Mouse (Mus musculus): ENCODE measurements around the gene Myo1a. TPM values are rescaled to one million over a fixed set of nuclear protein-coding genes. Genes with fewer than 3 reads are reported as not detected.

Gene Myo1a
- polyA plus RNA-seq, 1 experiment from 2014 or later: 15.3 TPM

- no peaks in the 10 kb centered on the region for H3K27me3 ChIP-seq (replicated peaks)
- peaks cover 51% of the 10 kb centered on the region for H3K4me1 ChIP-seq
- H3K4me3 ChIP-seq (replicated peaks): peak within 1 kb of the TSS; percentile 65
- no peaks in the 10 kb centered on the region for H3K36me3 ChIP-seq
- H3K9ac ChIP-seq: peak within 1 kb of the TSS; percentile 69
- ATAC-seq (ENCODE audit: insufficient read depth, low FRiP score, low read depth): peak; percentile 59
- WGBS: under 1% methylated on average over 65 of the region's 73 CpGs
- peak within 1 kb of the TSS; percentile 94 for H3K27ac ChIP-seq
- H3K4me2 ChIP-seq: peak within 1 kb of the TSS; percentile 85
- no peaks in the 10 kb centered on the region for H3K9me3 ChIP-seq
Measured at GRCm38 (mm10) chr10:127666501-127667268, 38.3 kb upstream of the Myo1a start, which contains the start of gene Nemp1. TSS of gene Nemp1 (plus strand) at chr10:127666901.

DNA sequence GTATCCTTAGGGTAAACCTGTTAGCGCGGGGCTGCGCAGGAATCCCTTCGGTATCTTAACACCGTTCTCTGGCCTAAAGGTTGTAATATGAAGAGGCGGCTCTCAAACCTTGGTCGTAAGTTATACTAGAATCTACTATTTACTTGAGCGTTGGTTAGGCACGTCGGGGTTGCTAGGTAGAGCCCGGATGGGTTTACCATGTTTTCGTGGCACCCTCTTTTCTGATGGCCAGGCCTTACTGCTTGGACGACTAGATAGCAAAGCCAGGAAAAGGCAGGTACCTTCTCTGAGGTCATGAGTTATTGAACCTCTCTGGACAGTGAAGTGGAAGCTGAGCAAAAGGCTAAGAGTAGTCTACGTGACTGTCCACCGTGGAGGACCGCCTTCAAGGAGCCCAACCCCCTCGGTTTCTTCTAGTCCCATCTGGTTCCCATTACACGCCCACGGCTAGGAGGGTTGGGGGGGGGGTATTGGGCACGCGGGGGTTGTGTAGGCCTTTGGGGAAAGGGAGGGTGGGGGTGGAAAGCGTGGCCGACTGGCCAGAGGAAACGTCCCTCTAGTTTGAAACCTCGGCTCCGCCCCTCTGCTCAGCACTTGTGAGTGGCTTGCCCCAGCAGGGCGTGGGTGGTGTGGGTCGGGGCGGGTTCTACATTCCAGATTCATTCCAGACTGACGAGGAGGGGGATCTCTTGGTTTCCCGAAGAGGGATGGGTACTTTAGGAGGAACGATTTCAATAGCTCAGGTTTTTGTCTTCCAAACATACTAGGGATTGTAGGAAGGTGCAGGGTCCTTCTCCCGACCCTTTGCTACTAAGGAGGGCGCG lies 37.5 kb upstream of the Myo1a start:
- Histone ChIP-seq H3K36me3 (no peaks in the 10 kb centered on the region), H3K27me3 (replicated peaks) (no peaks in the 10 kb centered on the region), H3K4me2 (peak overlapping the region; percentile 85), H3K27ac (peak overlapping the region; percentile 94), H3K4me3 (replicated peaks) (peak overlapping the region; percentile 65), H3K9me3 (no peaks in the 10 kb centered on the region), H3K4me1 (peaks cover 44% of the 10 kb centered on the region), H3K9ac (peak overlapping the region; percentile 17; the same call in 1 of the 2 replicates)
- WGBS: 2% methylated on average over 34 of the region's 35 CpGs
- peak; percentile 72 for ATAC-seq (ENCODE audit: insufficient read depth, low FRiP score, low read depth)

DNA sequence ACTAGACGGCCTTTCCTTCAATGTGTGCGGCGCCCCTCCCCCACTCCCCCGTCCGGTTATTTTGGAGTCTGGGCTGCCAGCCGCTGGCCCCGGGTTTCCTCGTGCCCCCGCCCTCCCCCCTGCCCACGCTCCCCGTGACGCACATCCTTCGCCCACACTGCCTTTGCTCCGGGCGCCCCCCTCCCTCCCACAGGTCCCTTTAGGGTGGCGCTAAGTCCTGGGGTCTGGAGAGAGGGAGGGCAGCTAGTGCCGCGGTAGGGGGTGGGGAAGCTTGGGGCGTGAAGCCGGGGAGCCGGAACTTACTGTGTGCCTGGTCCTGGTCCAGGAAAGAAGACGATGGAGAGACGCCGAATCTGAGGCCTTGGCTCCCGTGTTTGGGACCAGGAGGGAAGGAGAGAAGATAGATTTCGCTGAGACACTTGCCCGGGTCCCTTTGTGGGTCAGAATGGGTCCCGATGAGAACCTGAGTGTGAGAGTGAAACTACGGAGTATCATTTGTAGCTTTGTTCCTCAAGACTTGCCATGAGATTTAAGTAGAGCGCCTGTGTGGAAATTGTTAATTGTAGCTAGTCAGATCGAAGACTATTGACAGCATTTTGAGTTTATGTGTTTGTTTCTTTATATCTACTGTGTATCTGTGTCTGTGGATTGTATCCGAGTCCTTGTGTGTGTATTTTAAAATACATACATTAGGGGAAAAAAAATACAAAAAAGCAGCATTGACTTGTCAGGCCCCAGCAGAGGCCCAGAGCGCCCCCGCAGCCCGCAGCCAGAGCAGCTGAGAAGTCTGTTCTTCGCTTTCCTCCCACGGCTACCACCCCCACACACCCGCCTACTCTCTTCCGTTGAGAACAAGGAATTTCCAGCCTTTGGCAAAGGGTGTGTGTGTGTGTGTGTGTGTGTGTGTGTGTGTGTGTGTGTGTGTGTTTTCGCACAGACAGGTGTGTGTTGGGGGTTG lies 36.6 kb upstream of the Myo1a start, which contains the start of gene Nab2:
Gene Nab2 (minus strand): TSS at position 476 of the 958 bp plus-strand sequence.
- Histone ChIP-seq H3K27ac (peak within 1 kb of the TSS; percentile 94), H3K27me3 (replicated peaks) (no peaks in the 10 kb centered on the region), H3K4me1 (peaks cover 35% of the 10 kb centered on the region), H3K9me3 (no peaks in the 10 kb centered on the region), H3K36me3 (no peaks in the 10 kb centered on the region), H3K4me3 (replicated peaks) (peak within 1 kb of the TSS; percentile 65), H3K9ac (peak within 1 kb of the TSS; percentile 17; the same call in 1 of the 2 replicates), H3K4me2 (peak within 1 kb of the TSS; percentile 85)
- peak; percentile 29 for ATAC-seq (ENCODE audit: insufficient read depth, low FRiP score, low read depth)
- WGBS: under 1% methylated on average over 39 of the region's 40 CpGs

- H3K9ac ChIP-seq: no peak overlapping the region
- H3K9me3 ChIP-seq: no peaks in the 10 kb centered on the region
- peak overlapping the region; percentile 85 for H3K4me2 ChIP-seq
- H3K27me3 ChIP-seq (replicated peaks): no peaks in the 10 kb centered on the region
- peaks cover 27% of the 10 kb centered on the region for H3K4me1 ChIP-seq
- peak overlapping the region; percentile 94 for H3K27ac ChIP-seq
- 22% methylated on average over 7 of the region's 7 CpGs for WGBS
- ATAC-seq (ENCODE audit: insufficient read depth, low FRiP score, low read depth): no peak
- no peak overlapping the region; the same call in 1 of the 2 replicates for H3K4me3 ChIP-seq (replicated peaks)
- no peaks in the 10 kb centered on the region for H3K36me3 ChIP-seq
Measured at GRCm38 (mm10) chr10:127669170-127669569, 35.8 kb upstream of the Myo1a start.

GRCm38 (mm10) chr10:127670185-127670584 lies 34.8 kb upstream of the Myo1a start:
- Histone ChIP-seq H3K27ac (no peak overlapping the region), H3K4me3 (replicated peaks) (no peak overlapping the region), H3K36me3 (no peaks in the 10 kb centered on the region), H3K4me1 (peaks cover 21% of the 10 kb centered on the region; the same call in 1 of the 2 replicates), H3K9me3 (no peaks in the 10 kb centered on the region), H3K27me3 (replicated peaks) (no peaks in the 10 kb centered on the region), H3K9ac (no peak overlapping the region), H3K4me2 (no peak overlapping the region)
- WGBS: 84% methylated on average over 2 of the region's 2 CpGs
- ATAC-seq (ENCODE audit: insufficient read depth, low FRiP score, low read depth): no peak

DNA sequence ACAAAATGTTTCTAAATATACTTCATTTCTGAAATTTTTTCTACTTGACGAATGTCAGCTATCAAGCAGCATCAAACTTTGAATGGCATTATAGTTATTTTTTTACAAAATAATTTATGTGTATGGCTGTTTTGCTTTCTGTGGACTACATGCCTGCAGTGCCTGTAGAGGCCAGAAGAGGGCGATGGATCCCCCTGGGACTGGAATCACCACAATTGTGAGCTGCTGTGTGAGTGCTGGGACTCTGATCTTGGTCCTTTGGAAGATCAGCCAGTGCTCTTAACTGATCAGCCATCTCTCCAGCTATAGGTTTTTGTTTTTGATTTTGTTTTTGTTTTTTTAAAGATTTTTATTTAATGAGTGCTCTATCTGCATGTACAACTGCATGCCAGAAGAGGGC lies 33.7 kb upstream of the Myo1a start:
- Histone ChIP-seq H3K27me3 (replicated peaks) (no peaks in the 10 kb centered on the region), H3K36me3 (no peaks in the 10 kb centered on the region), H3K9ac (no peak overlapping the region), H3K4me2 (no peak overlapping the region), H3K9me3 (no peaks in the 10 kb centered on the region), H3K4me3 (replicated peaks) (no peak overlapping the region), H3K27ac (no peak overlapping the region), H3K4me1 (peaks cover 18% of the 10 kb centered on the region; the same call in 1 of the 2 replicates)
- ATAC-seq (ENCODE audit: insufficient read depth, low FRiP score, low read depth): no peak
- 41% methylated on average over 2 of the region's 2 CpGs for WGBS

DNA sequence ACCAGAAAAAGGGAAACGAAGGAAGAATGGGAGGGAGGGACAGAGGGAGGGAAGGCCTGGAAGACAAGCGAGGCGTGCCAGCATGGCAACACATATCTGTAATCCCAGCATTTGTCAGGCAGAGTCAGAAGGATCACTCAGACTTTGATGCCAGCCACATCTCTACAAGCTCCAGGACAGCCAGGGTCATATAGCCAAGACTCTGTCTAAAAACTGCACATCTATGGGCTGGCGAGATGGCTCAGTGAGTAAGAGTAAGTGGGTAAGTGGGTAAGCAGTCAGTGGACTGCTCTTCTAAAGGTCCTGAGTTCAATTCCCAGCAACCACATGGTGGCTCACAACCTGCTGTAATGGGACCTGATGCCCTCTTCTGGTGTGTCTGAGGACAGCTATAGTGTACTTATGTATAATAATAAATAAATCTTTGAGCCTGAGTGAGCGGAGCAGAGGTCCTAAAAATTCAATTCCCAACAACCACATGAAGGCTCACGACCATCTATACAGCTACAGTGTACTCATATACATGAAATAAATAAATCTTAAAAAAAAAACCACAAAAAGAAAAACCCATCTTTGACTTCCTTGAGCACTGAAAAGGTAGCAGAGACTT lies 30.8 kb upstream of the Myo1a start:
- Histone ChIP-seq H3K27me3 (replicated peaks) (no peaks in the 10 kb centered on the region), H3K9me3 (no peaks in the 10 kb centered on the region), H3K4me2 (no peak overlapping the region), H3K27ac (no peak overlapping the region), H3K36me3 (no peaks in the 10 kb centered on the region), H3K4me3 (replicated peaks) (no peak overlapping the region), H3K4me1 (peaks cover 13% of the 10 kb centered on the region; the same call in 1 of the 2 replicates), H3K9ac (no peak overlapping the region)
- ATAC-seq (ENCODE audit: insufficient read depth, low FRiP score, low read depth): no peak
- 92% methylated on average over 6 of the region's 6 CpGs for WGBS

GRCm38 (mm10) chr10:127674794-127675522 lies 30.0 kb upstream of the Myo1a start:
- 82% methylated on average over 8 of the region's 8 CpGs for WGBS
- Histone ChIP-seq H3K4me2 (no peak overlapping the region), H3K4me1 (peaks cover 7% of the 10 kb centered on the region; the same call in 1 of the 2 replicates), H3K27me3 (replicated peaks) (no peaks in the 10 kb centered on the region), H3K9me3 (no peaks in the 10 kb centered on the region), H3K27ac (peak overlapping the region; percentile 77; the same call in 1 of the 2 replicates), H3K4me3 (replicated peaks) (no peak overlapping the region), H3K36me3 (no peaks in the 10 kb centered on the region), H3K9ac (no peak overlapping the region)
- ATAC-seq (ENCODE audit: insufficient read depth, low FRiP score, low read depth): no peak

GRCm38 (mm10) chr10:127675859-127676398 lies 29.0 kb upstream of the Myo1a start:
- Histone ChIP-seq H3K36me3 (no peaks in the 10 kb centered on the region), H3K27me3 (replicated peaks) (no peaks in the 10 kb centered on the region), H3K4me1 (peaks cover 7% of the 10 kb centered on the region; the same call in 1 of the 2 replicates), H3K9ac (no peak overlapping the region), H3K9me3 (no peaks in the 10 kb centered on the region), H3K4me2 (peak overlapping the region; percentile 51), H3K27ac (peak overlapping the region; percentile 78; the same call in 1 of the 2 replicates), H3K4me3 (replicated peaks) (peak overlapping the region; percentile 67)
- WGBS: 46% methylated on average over 5 of the region's 5 CpGs
- ATAC-seq (ENCODE audit: insufficient read depth, low FRiP score, low read depth): no peak
